Mouse (Mus musculus): ENCODE measurements around the gene Adarb2.

GRCm38 (mm10) chr13:8199186-8199880 lies 3.3 kb upstream of the Adarb2 start:
- TF ChIP-seq GATA1 (IDR thresholded peaks at IDR 0.05; ENCODE audit: low read length) = no peak
- no peak for TF ChIP-seq TAL1 (IDR thresholded peaks at IDR 0.05; ENCODE audit: low read length)
